Mouse (Mus musculus) brain, embryonic 14.5 days (tissue): ENCODE measurements around the gene Cables2.

Experiments
- CTCF ChIP-seq: fragments of 200-500 bp; IDR thresholded peaks from 2 replicates; pipeline ENCODE4 v1.5.1; 2012; ENCODE audit warnings: inconsistent platforms, mild to moderate bottlenecking, moderate library complexity, borderline replicate concordance; ENCODE audit not compliant: insufficient read depth, insufficient read length; ENCODE audit errors: extremely low read depth
- POLR2A ChIP-seq: fragments of 200-500 bp; IDR thresholded peaks from 2 replicates; pipeline ENCODE4 v1.6.1; 2012; ENCODE audit warnings: mild to moderate bottlenecking, inconsistent platforms, borderline replicate concordance; ENCODE audit not compliant: poor library complexity, insufficient read depth, insufficient read length, severe bottlenecking; ENCODE audit errors: extremely low read depth

DNA sequence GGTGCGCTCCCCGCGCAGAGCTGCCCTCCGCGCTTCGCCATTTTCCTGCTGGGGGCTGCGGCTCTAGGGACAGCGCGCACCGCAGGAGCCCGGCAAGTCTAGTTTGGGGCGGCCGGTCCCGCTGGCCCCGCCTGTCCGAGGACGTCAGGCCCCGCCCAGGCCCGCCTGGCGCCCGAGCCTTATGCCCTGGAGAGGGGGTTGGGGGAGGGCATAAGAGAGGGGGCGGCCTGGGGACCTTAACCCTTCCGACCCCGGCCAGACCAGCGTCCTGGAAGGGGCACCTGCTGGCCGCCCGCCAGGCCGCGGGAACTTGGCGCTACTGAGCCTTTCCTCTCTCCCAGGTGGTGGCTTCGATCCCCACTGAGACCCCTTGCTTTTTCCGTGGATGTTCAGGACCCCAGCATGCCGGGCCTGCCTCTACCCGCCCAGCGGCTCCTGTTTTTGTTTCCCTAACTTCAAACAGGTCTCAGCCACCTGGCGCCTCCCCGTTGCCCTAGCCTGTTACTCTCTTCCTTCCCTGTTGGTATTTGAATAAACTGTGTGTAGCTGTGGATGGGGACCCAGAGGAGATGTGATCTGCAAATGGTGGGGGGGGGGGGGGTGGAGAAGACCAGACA lies 47.4 kb downstream of the Cables2 start, which contains the start of gene Lama5:
- no peak for TF ChIP-seq POLR2A
- no peak for TF ChIP-seq CTCF
